Mouse (Mus musculus) heart, embryonic 12.5 days (tissue): ENCODE results near the gene Entpd1. TPM values are rescaled to one million over a fixed set of nuclear protein-coding genes. Genes with fewer than 3 reads are reported as not detected.

ENCODE experiments used
- ATAC-seq: fragments of 200-750 bp; cut with Nextera tagmentation; 2 replicates; pipeline ENCODE4 v1.8.0; 2017; ENCODE audit warnings: moderate TSS enrichment, moderate library complexity; ENCODE audit not compliant: insufficient number of reproducible peaks, low FRiP score
- H3K27ac ChIP-seq: fragments of 300-500 bp; sonication (generic); 2 replicates; pipeline ENCODE4 v1.5.1; 2016; ENCODE audit warnings: mild to moderate bottlenecking, moderate library complexity; ENCODE audit not compliant: poor library complexity, severe bottlenecking
- H3K27me3 ChIP-seq: fragments of 300-500 bp; sonication (generic); replicated peaks from 2 replicates; pipeline ENCODE4 v1.6.1; 2016; ENCODE audit warnings: mild to moderate bottlenecking, moderate library complexity
- H3K36me3 ChIP-seq: fragments of 300-500 bp; sonication (generic); 2 replicates; pipeline ENCODE4 v1.6.1; 2016; ENCODE audit warnings: mild to moderate bottlenecking, moderate library complexity
- H3K4me1 ChIP-seq: fragments of 300-500 bp; sonication (generic); replicated peaks from 2 replicates; pipeline ENCODE4 v1.6.1; 2016; ENCODE audit warnings: mild to moderate bottlenecking
- H3K4me2 ChIP-seq: fragments of 300-500 bp; sonication (generic); 2 replicates; pipeline ENCODE4 v1.6.1; 2016; ENCODE audit warnings: mild to moderate bottlenecking, moderate library complexity
- H3K4me3 ChIP-seq: fragments of 300-500 bp; sonication (generic); 2 replicates; pipeline ENCODE4 v1.5.1; 2016; ENCODE audit warnings: mild to moderate bottlenecking
- H3K9ac ChIP-seq: fragments of 300-500 bp; sonication (generic); 2 replicates; pipeline ENCODE4 v1.6.1; 2016; ENCODE audit warnings: mild to moderate bottlenecking, moderate library complexity
- H3K9me3 ChIP-seq: fragments of 300-500 bp; sonication (generic); replicated peaks from 2 replicates; pipeline ENCODE4 v1.6.1; 2016; ENCODE audit warnings: mild to moderate bottlenecking, moderate library complexity
- WGBS: fragments of 180-500 bp; shearing (Covaris S2); methylation state at CpG from one replicate; pipeline ENCODE4 v1.1.7; 2016; 5-methylcytosine and 5-hydroxymethylcytosine counted together
- polyA plus RNA-seq: library from polyadenylated mRNA; unstranded; fragments of >200 nt; fragmentation: Nextera tagmentation; extraction: Ambion mirVana; gene quantifications from 2 replicates; pipeline ENCODE4 v1.2.1, GENCODE M21; 2016

Gene Entpd1
- 10.6 and 10.9 TPM in 2 replicates for polyA plus RNA-seq

- peak within 1 kb of the TSS; percentile 84 for H3K9ac ChIP-seq
- peaks cover 23% of the 10 kb centered on the region for H3K36me3 ChIP-seq
- H3K9me3 ChIP-seq, result no peaks in the 10 kb centered on the region
- H3K4me1 ChIP-seq, result peaks cover 5% of the 10 kb centered on the region
- WGBS, result under 1% methylated on average over 45 of the region's 45 CpGs
- H3K27me3 ChIP-seq, result 0 out of 2 replicates have a peak, but pooled peaks cover 3% of the 10 kb centered on the region
- H3K4me2 ChIP-seq, result peak within 1 kb of the TSS; percentile 86
- peak; percentile 100 for ATAC-seq
- peak within 1 kb of the TSS; percentile 88 for H3K4me3 ChIP-seq
- H3K27ac ChIP-seq, result no peak within 1 kb of the TSS
Measured at GRCm38 (mm10) chr19:40611830-40612506, at the start of gene Entpd1, which contains the start of gene Tctn3. Gene Entpd1 (plus strand): TSS chr19:40612366. Gene Tctn3 (minus strand): TSS chr19:40612233.

DNA sequence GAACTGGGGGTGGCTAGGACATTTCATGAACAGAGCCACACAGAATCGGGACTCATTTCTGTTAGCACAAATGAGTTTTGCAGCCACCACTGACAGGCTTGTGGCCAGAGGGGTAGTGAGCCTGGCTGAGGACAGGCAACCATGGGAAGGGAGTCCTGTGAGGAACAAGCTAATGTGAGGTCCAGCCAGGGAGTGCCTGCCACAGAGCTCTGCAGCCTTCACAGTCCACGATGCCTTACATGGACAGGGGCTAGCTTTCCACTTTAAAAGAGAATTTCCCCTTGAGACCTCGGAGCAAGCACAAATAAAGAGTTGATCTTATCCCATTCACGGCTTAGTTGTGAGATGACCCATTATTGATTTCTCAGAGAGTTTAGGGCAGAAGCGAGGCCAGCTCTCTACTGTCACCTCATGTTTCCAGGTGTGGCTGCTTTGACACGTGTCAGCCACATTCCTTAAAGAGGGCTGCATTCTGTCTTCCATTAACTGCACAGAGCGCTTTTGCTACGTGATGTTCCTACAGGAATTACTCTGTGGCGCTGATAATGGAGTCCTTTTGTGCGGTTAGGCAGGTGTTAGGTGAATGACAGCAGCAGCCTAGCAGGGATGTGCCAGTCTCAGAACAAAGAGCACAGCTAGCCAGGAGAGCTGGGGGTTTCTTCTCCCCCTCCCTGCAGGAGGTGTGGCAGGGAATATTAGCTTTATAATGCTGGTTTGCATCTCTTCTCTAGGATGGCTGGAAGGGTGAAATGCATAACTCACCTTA lies 48.1 kb upstream of the Entpd1 start:
- Histone ChIP-seq H3K27me3 (no peaks in the 10 kb centered on the region), H3K36me3 (peaks cover 72% of the 10 kb centered on the region), H3K9me3 (no peaks in the 10 kb centered on the region), H3K4me3 (no peak overlapping the region), H3K4me1 (peaks cover 12% of the 10 kb centered on the region; the same call in 1 of the 2 replicates), H3K27ac (peak overlapping the region; percentile 48; the same call in 1 of the 2 replicates), H3K9ac (no peak overlapping the region), H3K4me2 (no peak overlapping the region)
- no peak for ATAC-seq
- WGBS, result 59% methylated on average over 10 of the region's 10 CpGs

DNA sequence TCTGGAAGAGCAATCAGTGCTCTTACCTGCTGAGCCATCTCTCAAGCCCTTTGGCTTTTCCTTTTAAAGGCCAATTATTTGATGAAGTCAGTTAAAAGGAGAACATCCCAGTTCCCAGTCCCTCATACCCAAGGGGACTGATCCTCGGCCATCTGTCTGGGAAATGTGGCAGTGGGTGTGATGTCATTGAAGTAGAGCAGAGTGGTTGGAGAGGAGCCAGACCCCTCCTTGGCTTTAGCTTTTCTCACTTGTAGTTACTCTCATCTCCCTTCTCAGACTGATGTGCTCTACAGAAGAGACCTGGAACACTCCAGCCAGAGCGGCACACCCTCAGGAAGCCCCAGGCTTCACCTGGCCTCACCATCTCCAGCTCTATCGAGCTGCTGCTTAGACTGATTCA lies 44.5 kb upstream of the Entpd1 start:
- Histone ChIP-seq H3K27ac (no peak overlapping the region), H3K4me1 (peaks cover 12% of the 10 kb centered on the region; the same call in 1 of the 2 replicates), H3K36me3 (peaks cover 95% of the 10 kb centered on the region), H3K4me3 (no peak overlapping the region), H3K4me2 (no peak overlapping the region), H3K9me3 (peaks cover 12% of the 10 kb centered on the region), H3K27me3 (no peaks in the 10 kb centered on the region), H3K9ac (no peak overlapping the region)
- no peak for ATAC-seq
- WGBS, result 72% methylated on average over 3 of the region's 3 CpGs

GRCm38 (mm10) chr19:40570726-40571125 lies 41.4 kb upstream of the Entpd1 start:
- no peak overlapping the region for H3K4me2 ChIP-seq
- H3K9ac ChIP-seq, result no peak overlapping the region
- ATAC-seq, result no peak
- no peaks in the 10 kb centered on the region for H3K27me3 ChIP-seq
- H3K4me3 ChIP-seq, result no peak overlapping the region
- peaks cover 99% of the 10 kb centered on the region for H3K36me3 ChIP-seq
- no peak overlapping the region for H3K27ac ChIP-seq
- H3K9me3 ChIP-seq, result peaks cover 12% of the 10 kb centered on the region
- no peaks in the 10 kb centered on the region for H3K4me1 ChIP-seq
- 81% methylated on average over 9 of the region's 9 CpGs for WGBS

DNA sequence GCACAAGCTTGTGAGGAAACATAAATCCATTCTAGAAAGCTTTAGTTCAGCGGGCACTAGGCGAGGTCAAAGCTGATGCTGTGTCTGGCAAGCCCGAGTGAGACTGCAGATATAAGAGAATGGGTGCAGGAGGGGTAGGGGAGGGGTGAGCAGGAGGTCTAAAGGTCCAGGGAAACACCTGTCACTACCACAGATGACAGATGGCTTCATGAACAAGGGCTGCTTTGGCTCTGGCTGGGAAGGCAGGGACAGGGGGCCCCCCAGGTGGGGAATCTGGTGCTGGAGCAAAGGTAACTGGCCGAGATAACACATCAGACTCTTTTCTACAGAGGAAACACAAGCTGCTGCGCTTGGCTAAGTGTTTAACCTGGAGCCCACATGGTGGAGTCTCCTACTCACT lies 36.7 kb upstream of the Entpd1 start:
- WGBS, result 76% methylated on average over 5 of the region's 5 CpGs
- no peak for ATAC-seq
- no peaks in the 10 kb centered on the region for H3K4me1 ChIP-seq

GRCm38 (mm10) chr19:40580902-40581301 lies 31.3 kb upstream of the Entpd1 start:
- ATAC-seq, result no peak
- H3K36me3 ChIP-seq, result peaks cover 43% of the 10 kb centered on the region

More for the DNA sequence above, 36.7 kb upstream of the Entpd1 start:
- Histone ChIP-seq H3K36me3 (peaks cover 91% of the 10 kb centered on the region), H3K27me3 (no peaks in the 10 kb centered on the region), H3K27ac (no peak overlapping the region), H3K9me3 (peaks cover 5% of the 10 kb centered on the region), H3K4me3 (no peak overlapping the region), H3K4me2 (no peak overlapping the region), H3K9ac (no peak overlapping the region)

GRCm38 (mm10) chr19:40581662-40582061 lies 30.5 kb upstream of the Entpd1 start:
- Histone ChIP-seq H3K27ac (0 out of 2 replicates have a peak overlapping the region, but pooled peaks have one; percentile 26), H3K9ac (no peak overlapping the region), H3K36me3 (peaks cover 35% of the 10 kb centered on the region), H3K4me2 (no peak overlapping the region), H3K4me3 (no peak overlapping the region), H3K4me1 (peaks cover 20% of the 10 kb centered on the region), H3K9me3 (no peaks in the 10 kb centered on the region), H3K27me3 (no peaks in the 10 kb centered on the region)
- 19% methylated on average over 5 of the region's 5 CpGs for WGBS
- ATAC-seq, result peak; percentile 47; the same call in 1 of the 2 replicates

More at GRCm38 (mm10) chr19:40580902-40581301, 31.3 kb upstream of the Entpd1 start:
- Histone ChIP-seq H3K27me3 (no peaks in the 10 kb centered on the region), H3K4me3 (no peak overlapping the region), H3K9ac (no peak overlapping the region), H3K4me1 (peaks cover 20% of the 10 kb centered on the region), H3K4me2 (no peak overlapping the region), H3K9me3 (no peaks in the 10 kb centered on the region), H3K27ac (no peak overlapping the region)
- WGBS, result 61% methylated on average over 2 of the region's 2 CpGs

DNA sequence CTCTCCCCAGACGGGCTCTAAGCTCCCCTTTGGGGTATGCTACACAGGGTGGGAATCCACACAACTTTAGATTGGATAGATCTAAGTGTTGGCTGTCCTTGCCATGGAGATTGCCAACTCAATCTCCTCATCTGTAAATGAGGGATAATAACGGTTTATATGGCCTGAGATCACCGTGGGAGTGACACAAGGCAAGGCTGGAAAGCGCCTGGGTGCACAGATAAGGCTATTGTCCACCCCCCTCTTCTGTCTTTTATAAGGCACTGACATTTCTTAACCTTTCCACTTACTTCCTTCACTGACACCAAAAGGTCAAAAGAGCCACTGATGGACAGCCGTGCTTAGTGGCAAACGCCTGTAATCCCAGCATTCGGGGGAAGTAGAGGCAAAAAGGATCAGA lies 25.3 kb upstream of the Entpd1 start:
- Histone ChIP-seq H3K27ac (no peak overlapping the region), H3K9ac (0 out of 2 replicates have a peak overlapping the region, but pooled peaks have one; percentile 88)

GRCm38 (mm10) chr19:40587491-40588292 lies 24.5 kb upstream of the Entpd1 start:
- Histone ChIP-seq H3K27ac (peak overlapping the region; percentile 14; the same call in 1 of the 2 replicates), H3K9me3 (no peaks in the 10 kb centered on the region), H3K4me2 (peak overlapping the region; percentile 95), H3K4me3 (peak overlapping the region; percentile 94), H3K36me3 (peaks cover 7% of the 10 kb centered on the region; the same call in 1 of the 2 replicates), H3K9ac (peak overlapping the region; percentile 88), H3K27me3 (no peaks in the 10 kb centered on the region), H3K4me1 (peaks cover 8% of the 10 kb centered on the region)
- WGBS, result 5% methylated on average over 27 of the region's 30 CpGs
- ATAC-seq, result peak; percentile 60

More for the DNA sequence above, 25.3 kb upstream of the Entpd1 start:
- no peak for ATAC-seq
- Histone ChIP-seq H3K4me2 (peak overlapping the region; percentile 95), H3K36me3 (peaks cover 10% of the 10 kb centered on the region; the same call in 1 of the 2 replicates), H3K27me3 (no peaks in the 10 kb centered on the region), H3K9me3 (no peaks in the 10 kb centered on the region), H3K4me1 (peaks cover 15% of the 10 kb centered on the region), H3K4me3 (peak overlapping the region; percentile 94)
- WGBS, result 53% methylated on average over 7 of the region's 7 CpGs

GRCm38 (mm10) chr19:40588293-40588654 lies 23.9 kb upstream of the Entpd1 start, which contains the start of gene Aldh18a1:
Gene Aldh18a1 (minus strand): TSS chr19:40588463.
- ATAC-seq, result peak; percentile 94
- peak within 1 kb of the TSS; percentile 84 for H3K27ac ChIP-seq
- peak within 1 kb of the TSS; percentile 88 for H3K9ac ChIP-seq
- H3K4me1 ChIP-seq, result peaks cover 8% of the 10 kb centered on the region
- no peaks in the 10 kb centered on the region for H3K9me3 ChIP-seq
- peaks cover 5% of the 10 kb centered on the region; the same call in 1 of the 2 replicates for H3K36me3 ChIP-seq
- WGBS, result under 1% methylated on average over 34 of the region's 34 CpGs
- H3K27me3 ChIP-seq, result no peaks in the 10 kb centered on the region
- H3K4me2 ChIP-seq, result peak within 1 kb of the TSS; percentile 95
- H3K4me3 ChIP-seq, result peak within 1 kb of the TSS; percentile 94
